Mouse (Mus musculus) liver, adult 2 months (tissue): ENCODE measurements around the gene Gnat2.

Experiments
- CTCF ChIP-seq: fragments of 200-500 bp; IDR thresholded peaks from 2 replicates; pipeline ENCODE4 v1.5.1; 2011; ENCODE audit warnings: low read depth, low read length, control low read depth
- POLR2A ChIP-seq: fragments of 200-500 bp; IDR thresholded peaks from 2 replicates; pipeline ENCODE4 v1.6.1; 2011; ENCODE audit warnings: low read length, control low read depth; ENCODE audit not compliant: insufficient read depth; ENCODE audit errors: extremely low read depth

- TF ChIP-seq CTCF (no peak), POLR2A (no peak)
Measured at GRCm38 (mm10) chr3:108128520-108128919, 35.9 kb downstream of the Gnat2 start.
